Mouse (Mus musculus): ENCODE results near the gene Aco2. TPM values are rescaled to one million over a fixed set of nuclear protein-coding genes. Genes with fewer than 3 reads are reported as not detected.
A peak's percentile ranks its signal among the peaks of the same experiment; 100 is the strongest.

The Aco2 gene
- polyA plus RNA-seq, 1 experiment from 2014 or later = 298 TPM

DNA sequence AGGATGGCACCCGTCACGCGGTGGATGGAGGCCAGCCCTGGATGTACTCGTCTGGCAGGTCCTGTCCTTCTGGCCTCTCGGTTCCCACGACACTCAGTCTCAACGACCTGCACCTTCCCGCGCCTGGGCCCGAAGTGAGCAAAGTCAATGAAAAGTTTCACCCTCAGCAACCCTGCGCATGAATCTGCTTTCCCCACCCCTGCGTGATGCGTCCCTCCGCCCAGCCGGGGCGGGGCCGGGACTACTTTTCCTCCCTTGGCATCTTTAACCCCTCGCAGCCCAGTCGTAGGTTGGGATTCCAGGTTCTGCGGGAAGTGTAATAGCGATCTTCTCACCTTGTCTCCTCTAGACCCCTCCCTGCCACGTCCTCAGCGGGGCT lies 14.0 kb upstream of the Aco2 start:
- Histone ChIP-seq H3K9ac (replicated peaks) (peak overlapping the region; percentile 79), H3K27ac (replicated peaks) (peak overlapping the region; percentile 98), H3K4me3 (replicated peaks) (peak overlapping the region; percentile 93), H3K9me3 (replicated peaks) (no peaks in the 10 kb centered on the region), H3K4me2 (peak overlapping the region; percentile 94), H3K4me1 (peaks cover 45% of the 10 kb centered on the region), H3K27me3 (replicated peaks) (no peaks in the 10 kb centered on the region), H3K36me3 (no peaks in the 10 kb centered on the region)
- ATAC-seq (ENCODE audit: low FRiP score) = 0 out of 2 replicates have a peak, but pooled peaks have one; percentile 7
- under 1% methylated on average over 23 of the region's 23 CpGs for WGBS

DNA sequence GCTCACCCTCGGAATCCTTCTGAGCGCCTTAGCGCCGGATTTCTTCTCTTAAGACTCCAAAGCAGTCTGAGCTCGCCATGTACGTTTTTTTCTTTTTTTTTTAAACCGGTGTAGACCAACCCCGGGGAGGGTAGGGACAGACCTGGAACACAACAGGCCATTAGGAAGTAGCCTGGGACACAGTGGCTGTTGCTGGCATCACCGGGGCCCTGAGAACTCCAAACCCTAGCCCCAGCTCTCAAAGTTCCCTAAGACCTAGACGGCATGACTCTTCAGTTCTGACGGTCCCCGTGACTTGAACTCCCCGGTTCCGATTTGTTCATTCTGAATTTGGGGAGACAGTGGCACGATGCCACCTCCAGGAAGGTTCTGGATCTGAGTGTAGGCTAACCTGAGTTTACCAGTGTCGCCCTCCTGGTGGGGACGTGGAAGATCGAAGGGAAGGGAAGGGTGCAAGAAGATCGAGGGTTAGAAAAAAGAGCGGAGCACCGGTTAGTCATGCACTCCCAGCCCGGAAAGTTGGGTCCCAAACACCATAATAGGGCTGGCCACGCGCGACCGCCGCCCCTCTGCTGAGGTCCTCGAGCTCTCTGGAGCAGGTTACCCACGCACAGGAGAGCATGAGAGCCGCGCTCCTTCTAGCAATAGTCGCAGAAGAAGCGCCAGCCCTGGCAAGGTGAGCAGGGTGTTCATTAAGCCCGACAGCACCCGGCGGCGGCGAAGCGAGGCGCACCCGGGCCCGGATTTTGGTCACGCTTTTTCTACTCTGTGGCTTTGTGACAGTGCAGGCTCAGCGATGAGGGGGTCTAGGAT lies 13.4 kb upstream of the Aco2 start, which contains the start of gene Tob2:
Gene Tob2 (minus strand): TSS at position 280 of the 813 bp plus-strand sequence.
- H3K9ac ChIP-seq (replicated peaks) = peak within 1 kb of the TSS; percentile 79
- peak within 1 kb of the TSS; percentile 93 for H3K4me3 ChIP-seq (replicated peaks)
- WGBS = under 1% methylated on average over 44 of the region's 44 CpGs
- peak within 1 kb of the TSS; percentile 98 for H3K27ac ChIP-seq (replicated peaks)
- 0 out of 2 replicates have a peak, but pooled peaks have one; percentile 9 for ATAC-seq (ENCODE audit: low FRiP score)
- H3K4me1 ChIP-seq = peaks cover 45% of the 10 kb centered on the region
- no peaks in the 10 kb centered on the region for H3K9me3 ChIP-seq (replicated peaks)
- H3K36me3 ChIP-seq = peaks cover under 1% of the 10 kb centered on the region; the same call in 1 of the 2 replicates
- no peaks in the 10 kb centered on the region for H3K27me3 ChIP-seq (replicated peaks)
- H3K4me2 ChIP-seq = peak within 1 kb of the TSS; percentile 94

DNA sequence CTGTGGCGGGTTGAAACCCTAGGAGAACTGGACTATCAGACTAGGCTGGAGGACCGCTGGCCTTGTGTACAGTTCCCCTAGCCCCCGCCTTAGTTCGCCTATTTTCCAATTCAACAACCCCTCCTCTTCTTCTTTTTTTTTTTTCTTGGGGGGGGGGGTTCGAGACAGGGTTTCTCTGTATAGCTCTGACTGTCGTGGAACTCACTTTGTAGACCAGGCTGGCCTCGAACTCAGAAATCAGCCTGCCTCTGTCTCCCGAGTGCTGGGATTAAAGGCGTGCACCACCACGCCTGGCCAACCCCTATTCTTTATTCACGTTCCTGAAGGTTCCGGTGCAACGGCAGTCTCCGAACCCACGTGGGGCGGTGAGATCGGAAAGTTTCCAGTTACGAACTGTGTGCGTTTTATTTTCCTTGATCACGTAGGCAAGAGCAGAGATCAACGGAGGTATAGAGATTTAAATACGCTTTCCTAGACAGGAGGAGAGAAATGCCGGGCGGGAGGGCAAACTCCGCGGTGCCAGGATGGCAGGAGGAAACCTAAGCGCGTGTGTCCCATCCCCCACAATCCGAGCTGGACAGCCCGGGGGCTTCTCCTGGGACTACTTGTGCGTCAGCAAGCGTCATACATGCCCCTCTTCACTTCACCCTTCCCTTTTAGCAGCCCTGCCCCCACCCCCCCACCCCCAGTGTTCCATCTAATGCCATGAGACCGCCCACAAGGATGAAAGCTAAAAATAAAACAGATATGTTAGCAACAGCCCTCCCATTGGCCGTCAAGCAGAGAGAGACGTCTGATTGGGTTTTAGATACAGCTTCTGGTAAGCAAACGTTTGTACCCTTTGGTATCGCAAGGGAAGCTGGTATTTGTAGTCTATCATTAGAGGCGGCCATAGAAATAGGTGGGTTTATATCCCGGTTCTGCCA lies 12.5 kb upstream of the Aco2 start:
- H3K4me2 ChIP-seq = peak overlapping the region; percentile 94
- peak overlapping the region; percentile 98 for H3K27ac ChIP-seq (replicated peaks)
- H3K36me3 ChIP-seq = peaks cover 9% of the 10 kb centered on the region
- peak overlapping the region; percentile 79 for H3K9ac ChIP-seq (replicated peaks)
- H3K4me3 ChIP-seq (replicated peaks) = peak overlapping the region; percentile 93
- WGBS = 0% methylated on average over 39 of the region's 39 CpGs
- peak; percentile 86 for ATAC-seq (ENCODE audit: low FRiP score)
- no peaks in the 10 kb centered on the region for H3K9me3 ChIP-seq (replicated peaks)
- peaks cover 45% of the 10 kb centered on the region for H3K4me1 ChIP-seq
- H3K27me3 ChIP-seq (replicated peaks) = no peaks in the 10 kb centered on the region

DNA sequence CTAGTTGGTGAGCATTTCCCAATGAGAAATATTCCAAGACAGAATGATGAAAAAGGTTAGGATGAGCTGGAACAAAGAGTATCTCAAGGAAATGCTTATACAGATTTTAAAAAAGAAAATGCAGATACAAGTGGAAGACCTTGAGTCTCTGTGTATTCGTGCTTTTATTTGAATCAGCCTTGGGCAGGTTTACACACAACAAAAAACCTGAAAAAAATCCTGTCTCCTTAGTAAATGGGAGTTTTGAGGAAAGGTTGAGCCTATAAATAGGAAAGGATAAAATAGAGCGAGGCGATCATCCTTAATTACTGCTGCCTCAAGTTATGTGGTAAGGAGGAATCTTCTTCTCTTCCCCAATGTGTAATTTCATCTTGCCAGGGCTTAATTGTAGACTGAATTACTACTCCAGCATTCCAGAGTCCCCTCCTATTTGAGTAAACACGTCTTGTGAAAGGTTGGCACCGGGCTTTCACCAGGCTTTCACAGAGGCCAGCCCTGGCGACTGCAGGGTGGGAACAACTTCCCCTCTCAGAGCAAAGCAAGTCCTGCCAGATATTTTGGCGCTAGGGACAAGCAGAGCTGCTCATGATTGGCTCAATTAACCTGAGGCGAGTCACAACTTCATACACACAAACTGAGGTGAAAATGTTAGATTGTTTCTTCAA lies 11.5 kb upstream of the Aco2 start:
- peak overlapping the region; percentile 8; the same call in 1 of the 2 replicates for H3K9ac ChIP-seq (replicated peaks)
- WGBS = 31% methylated on average over 8 of the region's 8 CpGs

DNA sequence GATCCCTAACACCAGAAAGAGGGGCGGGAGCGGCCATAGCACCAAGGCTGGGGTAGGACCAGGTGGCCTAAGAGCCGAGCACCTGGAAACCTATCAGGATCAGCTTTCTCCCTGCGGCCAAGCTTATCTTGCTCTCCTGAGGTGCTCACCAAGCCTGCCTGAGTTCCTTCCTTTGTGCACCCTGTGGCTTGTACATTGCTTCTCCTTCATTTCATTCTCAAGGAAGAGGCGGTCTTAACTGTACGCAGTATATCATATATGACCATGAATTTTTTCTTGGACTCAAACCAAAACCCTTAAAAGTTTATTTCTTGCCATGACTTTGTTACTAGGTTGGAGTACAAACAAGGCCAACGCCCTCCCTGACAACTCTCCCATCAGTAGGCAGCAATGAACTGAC lies 7.9 kb upstream of the Aco2 start:
- Histone ChIP-seq H3K4me1 (peaks cover 14% of the 10 kb centered on the region), H3K9ac (replicated peaks) (no peak overlapping the region), H3K36me3 (peaks cover 53% of the 10 kb centered on the region), H3K9me3 (replicated peaks) (no peaks in the 10 kb centered on the region), H3K4me2 (no peak overlapping the region), H3K27ac (replicated peaks) (no peak overlapping the region), H3K27me3 (replicated peaks) (no peaks in the 10 kb centered on the region), H3K4me3 (replicated peaks) (no peak overlapping the region)
- WGBS = 93% methylated on average over 7 of the region's 7 CpGs
- no peak for ATAC-seq (ENCODE audit: low FRiP score)

More for the DNA sequence above, 11.5 kb upstream of the Aco2 start:
- no peaks in the 10 kb centered on the region for H3K27me3 ChIP-seq (replicated peaks)
- H3K4me2 ChIP-seq = peak overlapping the region; percentile 94
- H3K4me3 ChIP-seq (replicated peaks) = 0 out of 2 replicates have a peak overlapping the region, but pooled peaks have one; percentile 93
- H3K27ac ChIP-seq (replicated peaks) = peak overlapping the region; percentile 82
- no peaks in the 10 kb centered on the region for H3K9me3 ChIP-seq (replicated peaks)
- ATAC-seq (ENCODE audit: low FRiP score) = no peak
- H3K4me1 ChIP-seq = peaks cover 36% of the 10 kb centered on the region
- H3K36me3 ChIP-seq = peaks cover 17% of the 10 kb centered on the region

DNA sequence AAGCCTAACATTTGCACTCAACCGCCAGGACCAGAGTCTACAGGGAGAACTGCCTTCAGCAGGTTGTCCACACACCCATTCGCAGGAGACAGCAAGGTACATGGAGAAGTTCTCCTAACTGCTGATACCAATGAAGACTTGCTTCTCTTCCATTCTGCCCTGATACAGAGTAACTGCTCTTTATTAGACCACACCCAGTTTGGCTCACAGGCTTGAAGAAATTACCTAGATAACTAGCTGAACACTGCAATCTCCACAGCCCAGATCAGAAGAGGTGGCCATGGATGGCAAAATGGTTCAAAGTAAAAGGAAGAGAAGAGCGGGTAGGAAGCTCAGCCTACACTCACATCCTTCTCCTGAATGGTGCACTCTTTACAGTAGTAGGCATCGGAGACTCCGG lies 2.1 kb upstream of the Aco2 start:
- H3K27me3 ChIP-seq (replicated peaks) = no peaks in the 10 kb centered on the region
- H3K36me3 ChIP-seq = peaks cover 56% of the 10 kb centered on the region
- H3K27ac ChIP-seq (replicated peaks) = no peak overlapping the region
- WGBS = 95% methylated on average over 5 of the region's 5 CpGs
- no peak for ATAC-seq (ENCODE audit: low FRiP score)
- H3K4me1 ChIP-seq = peaks cover 27% of the 10 kb centered on the region
- no peaks in the 10 kb centered on the region for H3K9me3 ChIP-seq (replicated peaks)
- no peak overlapping the region for H3K4me3 ChIP-seq (replicated peaks)
- no peak overlapping the region for H3K9ac ChIP-seq (replicated peaks)
- H3K4me2 ChIP-seq = no peak overlapping the region

DNA sequence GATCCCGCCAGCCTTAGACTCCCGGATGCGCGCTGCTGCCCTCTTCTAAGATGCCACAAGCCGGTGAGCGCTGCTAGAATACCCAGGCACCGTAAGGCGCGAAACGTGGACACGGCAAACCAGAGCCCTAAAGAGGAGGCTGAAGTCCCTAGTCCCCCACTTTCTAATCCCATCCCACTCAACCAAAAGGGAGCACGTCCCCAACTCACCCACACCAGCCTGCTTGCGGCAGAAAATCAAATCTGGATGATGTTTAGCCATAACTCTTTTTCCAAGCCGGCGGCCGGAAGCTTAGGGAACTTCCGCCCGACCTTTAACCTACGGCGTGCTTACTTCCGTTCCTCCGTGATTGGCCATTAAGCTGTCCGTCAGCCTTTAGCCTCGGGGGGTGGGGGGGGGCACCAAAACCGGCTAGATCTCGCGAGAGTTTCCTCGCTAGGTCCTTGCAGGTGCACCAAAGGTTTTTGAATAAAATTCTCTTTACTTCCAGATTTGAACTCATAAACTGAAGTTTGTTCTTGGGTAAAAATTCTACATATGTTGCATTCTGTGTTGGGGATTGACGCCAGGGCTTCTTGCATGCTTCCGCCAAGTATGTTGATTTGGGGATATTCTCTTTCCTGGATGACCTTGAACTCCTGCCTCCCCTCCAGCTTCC lies 376 bp upstream of the Aco2 start, which contains the start of gene Phf5a:
Gene Phf5a (minus strand): TSS at position 308 of the 658 bp plus-strand sequence.
- peak within 1 kb of the TSS; percentile 95 for H3K9ac ChIP-seq (replicated peaks)
- peak within 1 kb of the TSS; percentile 89 for H3K4me3 ChIP-seq (replicated peaks)
- peak within 1 kb of the TSS; percentile 83 for H3K4me2 ChIP-seq
- H3K36me3 ChIP-seq = peaks cover 39% of the 10 kb centered on the region
- WGBS = under 1% methylated on average over 30 of the region's 30 CpGs
- no peaks in the 10 kb centered on the region for H3K27me3 ChIP-seq (replicated peaks)
- H3K9me3 ChIP-seq (replicated peaks) = no peaks in the 10 kb centered on the region
- H3K27ac ChIP-seq (replicated peaks) = peak within 1 kb of the TSS; percentile 99
- peak; percentile 91 for ATAC-seq (ENCODE audit: low FRiP score)
- peaks cover 27% of the 10 kb centered on the region for H3K4me1 ChIP-seq

DNA sequence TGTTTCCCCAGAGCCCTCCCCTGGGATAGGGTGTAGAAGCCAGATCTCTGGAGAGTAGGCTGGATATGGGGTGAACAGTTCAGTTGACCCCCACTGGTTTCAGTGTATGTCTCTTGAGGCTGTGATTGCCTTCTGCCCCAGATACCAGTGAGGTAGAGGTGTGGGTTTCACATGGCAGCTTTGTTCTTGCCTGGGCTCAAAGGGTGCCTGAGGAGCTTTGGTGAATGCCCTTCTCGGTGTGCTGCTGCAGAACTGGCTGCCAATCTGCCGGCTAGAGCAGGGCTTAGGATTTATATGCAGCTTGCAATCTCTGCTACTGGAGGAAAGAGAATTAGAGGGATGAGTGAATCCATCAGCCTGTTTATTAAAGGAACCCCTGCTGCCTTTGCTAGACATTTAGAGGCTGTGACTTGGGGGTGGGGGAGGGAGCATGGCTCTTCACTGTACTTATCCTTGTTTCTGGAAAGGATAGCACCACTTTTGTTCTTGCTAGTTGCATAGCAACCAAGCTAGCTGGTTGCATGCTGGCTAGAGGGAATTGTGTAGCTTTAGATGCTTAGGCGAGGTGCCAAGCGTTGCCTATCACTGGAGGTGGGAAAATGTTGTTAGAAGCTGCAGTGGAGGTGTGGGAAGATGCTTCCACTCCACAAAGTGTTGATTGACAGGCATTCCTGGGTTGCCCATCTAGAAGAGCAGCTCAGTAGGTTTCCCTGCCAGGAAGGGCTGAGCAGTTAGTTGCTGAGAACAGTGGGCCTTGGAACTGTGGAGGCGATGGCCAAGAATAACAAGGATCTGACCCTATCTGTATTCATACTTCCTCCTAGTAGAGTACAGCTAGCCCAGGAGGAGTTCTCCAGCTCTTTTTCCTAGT lies 7.7 kb downstream of the Aco2 start:
- Histone ChIP-seq H3K9me3 (replicated peaks) (no peaks in the 10 kb centered on the region), H3K4me1 (peaks cover 36% of the 10 kb centered on the region), H3K36me3 (no peaks in the 10 kb centered on the region), H3K27me3 (replicated peaks) (no peaks in the 10 kb centered on the region), H3K9ac (replicated peaks) (peak overlapping the region; percentile 14; the same call in 1 of the 2 replicates), H3K4me3 (replicated peaks) (no peak overlapping the region), H3K4me2 (peak overlapping the region; percentile 38), H3K27ac (replicated peaks) (peak overlapping the region; percentile 85)
- ATAC-seq (ENCODE audit: low FRiP score) = peak; percentile 93
- 26% methylated on average over 5 of the region's 5 CpGs for WGBS

DNA sequence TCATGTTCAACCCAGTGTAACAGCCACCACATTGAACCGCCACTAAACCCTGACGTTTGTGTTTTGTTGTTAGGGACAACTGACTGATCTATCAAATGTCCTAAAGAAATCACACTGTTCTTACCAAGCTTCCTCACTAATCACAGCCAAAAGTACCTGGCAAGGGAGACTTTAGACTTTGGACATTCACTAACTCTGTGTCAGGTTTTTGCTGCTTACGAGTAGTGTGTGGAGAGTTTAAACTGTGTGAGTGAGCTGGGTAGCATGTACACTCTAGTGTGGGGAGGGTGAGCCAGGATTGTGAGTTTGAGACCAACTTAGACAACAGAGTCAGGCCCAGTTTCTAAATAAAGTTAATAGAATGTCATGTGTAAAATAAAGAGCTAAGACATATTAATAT lies 10.2 kb downstream of the Aco2 start:
- Histone ChIP-seq H3K36me3 (no peaks in the 10 kb centered on the region), H3K9ac (replicated peaks) (no peak overlapping the region), H3K4me3 (replicated peaks) (no peak overlapping the region), H3K9me3 (replicated peaks) (no peaks in the 10 kb centered on the region), H3K27me3 (replicated peaks) (no peaks in the 10 kb centered on the region), H3K27ac (replicated peaks) (no peak overlapping the region), H3K4me2 (no peak overlapping the region), H3K4me1 (peaks cover 34% of the 10 kb centered on the region)
- 89% methylated on average over 3 of the region's 3 CpGs for WGBS
- no peak for ATAC-seq (ENCODE audit: low FRiP score)

DNA sequence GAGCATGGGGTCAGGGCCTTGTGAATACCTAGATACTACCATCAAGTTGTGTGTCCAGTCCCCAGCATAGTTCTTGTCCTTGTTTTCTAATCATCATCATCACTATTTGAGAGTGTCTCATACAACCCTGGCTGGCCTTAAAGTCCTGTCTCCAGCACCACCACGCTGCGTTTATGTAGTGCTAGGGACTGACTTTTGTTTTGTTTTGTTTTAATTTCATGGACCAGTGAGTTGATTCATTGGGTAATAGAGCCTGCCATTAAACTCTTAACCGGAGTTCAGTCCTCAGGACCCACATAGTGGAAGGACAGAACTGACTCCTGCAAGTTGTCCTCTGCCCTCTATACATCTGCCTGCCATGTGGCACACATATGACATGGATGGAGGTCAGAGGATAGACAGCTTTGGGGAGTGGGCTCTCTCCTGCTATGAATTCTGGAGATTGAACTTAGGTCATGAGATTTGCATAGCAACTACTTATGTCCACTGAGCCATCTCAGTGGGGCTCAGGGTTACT lies 13.4 kb downstream of the Aco2 start:
- Histone ChIP-seq H3K4me3 (replicated peaks) (no peak overlapping the region), H3K27me3 (replicated peaks) (no peaks in the 10 kb centered on the region), H3K9me3 (replicated peaks) (no peaks in the 10 kb centered on the region), H3K9ac (replicated peaks) (no peak overlapping the region), H3K4me2 (no peak overlapping the region), H3K36me3 (peaks cover 17% of the 10 kb centered on the region), H3K4me1 (peaks cover 14% of the 10 kb centered on the region), H3K27ac (replicated peaks) (no peak overlapping the region)
- 51% methylated on average over 3 of the region's 3 CpGs for WGBS
- ATAC-seq (ENCODE audit: low FRiP score) = no peak
